ENCODE assay signal across 8 mouse cellular contexts in the genomic region with DNA sequence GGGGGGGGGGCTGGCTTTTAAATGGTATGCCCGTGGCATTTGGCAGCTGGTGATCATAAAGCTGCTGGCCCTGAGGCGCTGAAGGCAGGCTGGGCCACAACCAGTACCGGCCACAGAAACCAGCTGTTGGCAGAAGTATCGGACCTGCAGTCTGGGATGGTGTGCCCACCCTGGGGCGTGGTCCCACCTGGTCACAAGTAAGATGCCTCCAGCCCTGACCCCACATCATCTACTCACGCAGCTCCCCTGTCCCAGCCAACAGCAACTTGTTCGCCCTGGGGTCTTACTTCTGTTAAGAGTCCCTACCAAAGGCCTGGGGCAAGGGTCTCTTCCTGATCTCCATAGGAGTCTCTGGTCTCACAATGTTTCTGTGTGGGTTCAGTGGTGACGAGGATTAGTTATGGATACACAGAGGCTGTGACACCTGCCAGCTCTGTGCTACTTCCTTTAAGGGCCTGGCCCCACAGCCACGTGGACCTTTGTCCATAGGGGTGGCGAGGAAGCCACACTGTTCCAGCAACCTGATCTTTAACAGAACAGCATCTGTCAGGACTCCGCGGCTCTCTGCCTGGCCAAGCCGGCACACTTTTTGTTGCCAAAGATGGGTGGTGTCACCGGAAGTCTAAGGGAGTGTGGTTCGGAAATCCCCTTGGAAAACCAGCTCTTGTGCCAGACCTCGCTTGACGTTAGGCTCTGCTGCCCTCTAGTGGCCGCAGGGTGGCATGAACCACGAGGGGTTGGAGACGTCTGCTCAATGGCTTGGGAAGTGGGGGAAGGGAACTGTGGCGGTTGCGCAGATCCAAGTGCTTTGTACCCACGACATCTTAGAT.
DNase-seq lines count a peak whose midpoint lies in the region; ATAC-seq and TF ChIP-seq lines count a peak whose summit lies in the region.

No protein-coding gene starts in this region.

- H3K4me3 ChIP-seq in heart, embryonic 11.5 days (ENCODE audit: low read depth, low read length), result peak overlapping the region; percentile 25; the same call in 1 of the 2 replicates
- H3K4me3 ChIP-seq in kidney, embryonic 16.5 days (ENCODE audit: low read length), result peak overlapping the region; percentile 38

- H3K27me3 ChIP-seq in heart, embryonic 11.5 days (ENCODE audit: control insufficient read depth, insufficient read depth, low read length), result 0 out of 2 replicates have a peak, but pooled peaks cover 4% of the 10 kb centered on the region
- peaks cover 9% of the 10 kb centered on the region; the same call in 1 of the 2 replicates for H3K27me3 ChIP-seq in kidney, embryonic 16.5 days (ENCODE audit: insufficient read depth, low read length)

- H3K4me2 ChIP-seq in heart, embryonic 11.5 days, result peak overlapping the region; percentile 56
- peak overlapping the region; percentile 55 for H3K4me2 ChIP-seq in kidney, embryonic 16.5 days (replicated peaks; ENCODE audit: low read depth, low read length)

- no peaks in the 10 kb centered on the region for H3K36me3 ChIP-seq in heart, embryonic 11.5 days (ENCODE audit: control insufficient read depth, insufficient read depth, low read length)
- no peaks in the 10 kb centered on the region for H3K36me3 ChIP-seq in kidney, embryonic 16.5 days (ENCODE audit: insufficient read depth, low read length)

- no peaks in the 10 kb centered on the region for H3K4me1 ChIP-seq in heart, embryonic 11.5 days (ENCODE audit: control insufficient read depth, insufficient read depth, low read length)
- H3K4me1 ChIP-seq in kidney, embryonic 16.5 days (ENCODE audit: insufficient read depth, low read length), result no peaks in the 10 kb centered on the region

- WGBS in heart, embryonic 11.5 days (ENCODE audit: insufficient replicate concordance), result 28% methylated on average over 23 of the region's 23 CpGs
- 26% methylated on average over 23 of the region's 23 CpGs for WGBS in kidney, embryonic 16.5 days

- ATAC-seq in erythroblast, adult 5-6 weeks (replicated peaks; ENCODE audit: low FRiP score, poor library complexity, severe bottlenecking), result peak; percentile 97
- ATAC-seq in heart, embryonic 11.5 days (replicated peaks; ENCODE audit: insufficient number of reproducible peaks, low FRiP score, low TSS enrichment), result peak; percentile 55; the same call in 1 of the 2 replicates
- ATAC-seq in kidney, embryonic 16.5 days (ENCODE audit: low FRiP score, low TSS enrichment), result peak; percentile 91

- TF ChIP-seq POLR2A in brain, embryonic 14.5 days (IDR thresholded peaks at IDR 0.05; ENCODE audit: borderline replicate concordance, extremely low read depth, insufficient read depth, insufficient read length, poor library complexity, severe bottlenecking), result peak; percentile 10; the same call in 1 of the 2 replicates

- H3K27ac ChIP-seq in heart, embryonic 11.5 days (ENCODE audit: low read depth, low read length), result no peak overlapping the region
- H3K27ac ChIP-seq in kidney, embryonic 16.5 days (ENCODE audit: low read length), result no peak overlapping the region

- H3K9ac ChIP-seq in heart, embryonic 11.5 days (ENCODE audit: low read depth, low read length), result peak overlapping the region; percentile 67
- peak overlapping the region; percentile 56 for H3K9ac ChIP-seq in kidney, embryonic 16.5 days (replicated peaks; ENCODE audit: low read length)

- TF ChIP-seq CTCF in brain, embryonic 14.5 days (IDR thresholded peaks at IDR 0.05; ENCODE audit: borderline replicate concordance, extremely low read depth, insufficient read depth, insufficient read length), result peak; percentile 97

- peak; percentile 88 for DNase-seq in CD4-positive helper T cell, adult 2 months (ENCODE audit: low read depth, low spot score)
- DNase-seq in brain, embryonic 14.5 days (ENCODE audit: low read depth), result peak; percentile 97
- peak; percentile 86 for DNase-seq in liver
- DNase-seq in monocyte, adult 2 months (ENCODE audit: low read depth in 1 of 2, low spot score in 2 of 2), result peak; percentile 71 to 85
- peak; percentile 43 to 73 for DNase-seq in spleen, postnatal 14 days (ENCODE audit: low spot score in 2 of 2)

- no peaks in the 10 kb centered on the region for H3K9me3 ChIP-seq in heart, embryonic 11.5 days (replicated peaks; ENCODE audit: control insufficient read depth, low read length)
- no peaks in the 10 kb centered on the region for H3K9me3 ChIP-seq in kidney, embryonic 16.5 days (ENCODE audit: low read length)
